Mouse (Mus musculus) 3134 (cell line): ENCODE measurements around the gene Ech1.

Experiments used
- DNase-seq: peaks from one replicate; pipeline ENCODE4 v3.0.0-alpha.2; 2011; ENCODE audit warnings: low spot score; ENCODE audit not compliant: insufficient read length; ENCODE audit errors: extremely low read depth

Ech1 gene

DNA sequence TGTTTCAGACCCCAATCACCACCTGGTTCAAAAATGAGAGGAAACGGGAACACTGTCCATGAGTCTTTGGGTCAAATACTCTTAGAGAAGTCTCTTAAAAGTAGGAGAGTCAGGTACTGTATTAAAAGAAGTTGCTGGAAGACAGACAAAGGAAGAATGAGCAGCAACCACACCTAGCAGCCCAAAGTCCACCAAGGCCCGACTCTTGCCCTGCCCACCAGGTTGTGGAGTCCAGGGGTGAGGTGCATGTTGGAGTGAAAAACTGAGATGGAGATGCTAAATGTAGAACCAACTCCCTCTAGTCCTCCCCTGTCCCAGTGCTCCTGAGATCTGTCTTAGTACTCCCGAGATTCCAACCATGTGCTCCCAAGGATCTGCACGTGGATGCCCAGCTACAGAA, 25.6 kb downstream of the Ech1 start:
- DNase-seq, result no peak

DNA sequence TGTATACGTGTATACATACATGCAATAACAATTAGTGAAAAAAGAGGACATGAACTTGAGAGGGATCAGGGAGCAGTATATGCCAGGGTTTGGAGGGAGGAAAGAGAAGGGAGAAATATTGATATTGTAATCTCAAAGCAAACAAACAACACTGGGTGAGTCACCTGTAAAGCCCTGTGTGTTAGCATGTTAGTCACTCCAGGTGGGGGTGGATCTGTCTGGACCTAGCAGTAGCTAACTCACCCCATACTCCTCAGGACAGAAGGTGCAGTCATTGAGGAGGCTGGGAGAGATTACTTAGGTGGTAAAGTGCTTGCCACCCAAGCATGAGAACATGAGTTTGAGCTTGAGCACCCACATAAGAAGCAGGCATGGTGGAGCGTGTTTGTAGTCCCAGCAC, 34.9 kb downstream of the Ech1 start:
- no peak for DNase-seq

DNA sequence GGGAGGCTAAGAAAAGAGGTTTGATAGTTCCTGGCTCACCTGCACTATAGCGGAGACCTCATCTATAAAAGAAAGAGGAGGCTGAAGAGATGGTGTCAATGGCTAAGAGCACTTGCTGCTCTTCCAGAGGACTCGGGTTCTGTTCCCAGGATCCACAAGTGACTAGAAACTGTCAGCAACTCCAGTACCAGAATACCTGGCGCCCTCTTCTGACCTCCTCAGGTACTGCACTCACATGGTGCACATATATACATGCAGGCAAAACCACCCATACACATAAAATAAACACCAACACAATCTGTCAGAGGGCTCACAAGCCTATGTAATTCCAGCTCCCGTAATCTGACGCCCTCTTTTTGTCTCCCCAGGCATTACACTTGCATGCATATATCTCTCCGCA, 35.9 kb downstream of the Ech1 start:
- DNase-seq, result no peak

DNA sequence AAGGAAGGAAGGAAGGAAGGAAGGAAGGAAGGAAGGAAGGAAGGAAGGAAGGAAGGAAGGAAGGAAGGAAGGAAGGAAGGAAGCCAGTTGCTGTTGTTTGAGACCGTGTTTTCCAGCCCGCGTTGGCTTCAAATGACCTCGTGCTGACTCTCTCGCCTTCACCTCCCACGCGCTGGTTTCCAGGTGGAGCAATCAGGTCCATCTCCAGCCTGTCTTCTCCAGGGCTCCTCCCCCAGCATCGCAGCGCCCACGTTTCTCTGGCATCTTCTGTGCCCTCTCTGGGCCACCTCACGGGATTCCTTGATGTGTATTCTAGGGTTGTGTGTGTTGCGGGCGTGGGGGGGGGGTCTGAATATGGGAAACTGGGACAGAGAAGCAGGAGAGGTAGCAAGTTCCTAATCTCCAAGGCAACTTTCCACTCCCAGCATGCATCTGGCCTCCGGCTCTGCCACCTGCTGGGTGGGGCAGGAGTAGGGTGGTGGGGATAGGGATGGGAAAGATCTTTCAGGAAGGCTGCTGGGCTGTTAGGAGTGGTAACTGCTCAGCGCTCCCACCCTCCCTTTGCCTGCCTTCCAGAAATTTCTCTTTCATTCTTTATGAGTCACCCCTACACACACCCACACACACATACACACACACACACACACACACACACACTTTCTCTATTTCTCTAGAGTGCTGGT, 37.9 kb downstream of the Ech1 start:
- no peak for DNase-seq

DNA sequence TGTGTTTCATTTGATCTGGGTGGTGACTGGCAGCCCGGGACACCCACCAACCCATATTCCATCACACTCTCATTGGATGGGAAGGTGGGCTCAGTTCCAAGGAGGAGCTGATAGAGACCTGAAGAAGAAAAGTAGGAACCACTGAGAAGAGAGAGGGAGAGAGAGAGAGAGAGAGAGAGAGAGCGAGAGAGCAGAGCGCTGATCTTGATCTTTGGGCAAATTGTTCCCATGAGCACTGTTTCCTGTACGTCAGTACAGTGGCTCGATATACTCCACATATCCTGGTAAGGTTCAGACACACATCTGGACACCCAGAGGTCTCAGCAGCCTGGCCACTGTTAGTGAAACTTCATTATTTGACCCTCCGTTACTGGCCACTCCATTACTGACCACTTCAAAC, 38.5 kb downstream of the Ech1 start, which contains the start of gene Lgals7:
Gene Lgals7 (plus strand): TSS at position 314 of the 400 bp plus-strand sequence.
- no peak for DNase-seq

DNA sequence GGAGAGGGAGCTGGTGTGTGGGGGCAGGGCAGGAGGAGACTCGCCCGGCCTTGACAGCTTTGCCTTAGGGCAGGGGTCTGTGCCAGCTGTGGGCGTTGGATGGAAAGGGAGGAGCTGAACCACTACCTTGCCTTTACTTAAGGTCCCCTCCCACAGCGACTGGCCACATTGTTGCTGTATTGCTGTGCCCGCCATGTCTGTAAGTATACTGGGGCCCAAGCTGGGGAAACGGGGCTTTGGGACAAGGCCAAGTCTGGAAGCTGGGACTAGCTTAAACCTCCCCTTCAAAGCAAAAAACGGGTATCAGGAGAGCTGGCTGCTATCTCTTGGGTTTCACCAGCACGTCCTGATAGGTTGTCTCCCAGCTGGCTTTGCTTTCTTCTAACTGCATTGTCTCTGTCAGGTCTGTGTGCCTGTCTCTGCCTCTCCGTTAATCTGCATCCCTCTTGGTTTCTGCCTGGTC, 39.3 kb downstream of the Ech1 start:
- DNase-seq, result no peak

DNA sequence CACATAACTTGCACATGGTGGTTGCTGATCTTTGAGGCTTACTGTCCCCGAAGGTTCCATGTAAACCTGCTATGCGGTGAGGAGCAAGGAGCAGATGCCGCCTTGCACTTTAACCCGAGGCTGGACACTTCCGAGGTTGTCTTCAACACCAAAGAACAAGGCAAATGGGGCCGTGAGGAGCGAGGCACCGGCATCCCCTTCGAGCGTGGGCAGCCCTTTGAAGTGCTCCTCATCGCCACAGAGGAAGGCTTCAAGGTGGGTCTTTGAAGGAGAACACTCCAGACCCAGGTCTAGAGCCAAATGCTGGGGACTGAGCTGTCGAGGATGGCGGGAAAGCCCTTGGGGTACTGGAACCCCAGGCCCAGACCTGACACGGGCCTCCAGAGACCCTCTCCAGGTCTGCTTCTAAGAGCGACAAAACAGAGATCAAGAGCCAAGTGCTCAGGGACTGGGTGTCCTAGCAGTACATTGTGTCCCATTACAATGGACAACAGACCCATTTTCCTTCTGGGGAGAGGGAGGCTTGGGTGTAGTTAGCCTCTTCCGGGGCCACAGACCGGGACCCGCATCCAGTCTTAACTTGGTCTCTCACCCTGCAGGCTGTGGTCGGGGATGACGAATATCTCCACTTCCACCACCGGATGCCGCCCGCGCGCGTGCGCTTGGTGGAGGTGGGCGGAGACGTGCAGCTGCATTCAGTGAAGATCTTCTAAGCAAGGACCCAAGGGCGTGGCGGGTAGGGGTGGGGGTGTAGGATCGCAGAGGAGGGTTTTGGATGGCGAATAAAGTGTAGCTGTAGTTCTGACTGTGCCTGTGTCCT, 40.7 kb downstream of the Ech1 start:
- DNase-seq, result peak; percentile 93

DNA sequence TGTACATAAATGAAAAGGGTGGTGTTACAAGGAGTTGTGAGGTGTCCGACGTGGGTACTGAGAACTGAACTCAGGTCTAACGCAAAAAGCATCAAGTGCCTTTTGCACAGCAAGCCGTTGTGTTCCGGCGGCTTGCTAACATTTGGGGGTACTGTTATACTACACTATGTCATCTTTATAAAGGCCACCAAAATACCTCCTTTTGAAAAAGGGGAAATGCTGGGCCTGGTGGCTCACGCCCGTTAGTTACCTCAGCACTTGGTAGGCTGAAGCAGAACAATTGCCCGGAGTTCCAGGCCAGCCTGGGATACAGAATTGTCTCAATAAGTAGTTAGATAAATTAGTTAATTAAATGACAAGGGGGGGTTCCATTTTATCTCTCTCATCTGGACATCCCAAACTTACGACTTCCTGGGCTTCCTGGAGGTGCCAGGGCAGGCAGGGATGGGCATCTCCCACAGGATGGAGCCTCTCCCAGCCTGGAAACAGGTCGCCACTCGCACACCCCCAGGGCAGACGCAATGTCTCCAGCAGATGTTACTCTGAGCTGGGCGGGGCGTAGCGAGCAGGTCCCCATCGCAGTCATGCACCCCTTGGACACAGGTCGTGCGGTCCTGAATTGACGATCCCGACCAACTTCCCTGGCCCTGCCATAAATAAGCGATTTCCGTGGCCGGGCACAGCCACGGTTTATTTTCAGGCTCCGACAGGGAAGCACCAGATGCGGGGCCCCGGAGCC, 41.9 kb downstream of the Ech1 start:
- DNase-seq, result no peak

DNA sequence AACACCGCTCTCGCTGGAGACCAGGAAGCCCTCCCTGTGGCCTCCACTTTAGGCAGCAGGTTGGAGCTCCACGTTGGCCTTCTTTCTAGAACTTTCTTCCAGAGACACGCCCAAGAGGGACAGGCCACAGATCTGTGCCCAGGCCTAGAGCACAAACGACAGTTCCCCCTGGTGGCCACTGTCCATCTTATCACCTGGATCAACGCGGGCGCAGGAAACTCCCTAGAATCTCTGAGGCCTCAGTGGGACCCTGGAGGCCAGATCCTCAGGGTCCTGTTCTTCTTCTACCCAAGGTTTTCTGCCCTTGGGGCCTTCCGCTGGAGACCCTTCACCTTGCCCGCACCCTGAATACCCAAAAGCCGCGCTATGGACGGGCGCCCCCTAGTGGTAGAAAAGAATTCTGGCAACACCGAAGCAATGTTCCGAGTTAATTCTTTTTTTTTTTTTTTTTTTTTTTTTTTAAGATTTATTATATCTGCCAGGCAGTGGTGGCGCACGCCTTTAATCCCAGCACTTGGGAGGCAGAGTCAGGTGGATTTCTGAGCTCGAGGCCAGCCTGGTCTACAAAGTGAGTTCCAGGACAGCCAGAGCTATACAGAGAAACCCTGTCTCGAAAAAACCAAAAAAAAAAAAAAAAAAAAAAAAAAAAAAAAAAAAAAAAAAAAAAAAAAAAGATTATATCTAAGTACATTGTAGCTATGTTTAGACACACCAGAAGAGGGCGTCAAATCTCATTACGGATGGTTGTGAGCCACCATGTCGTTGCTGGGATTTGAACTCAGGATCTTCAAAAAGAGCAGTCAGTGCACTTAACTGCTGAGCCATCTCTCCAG, 42.7 kb downstream of the Ech1 start:
- DNase-seq, result peak; percentile 75

DNA sequence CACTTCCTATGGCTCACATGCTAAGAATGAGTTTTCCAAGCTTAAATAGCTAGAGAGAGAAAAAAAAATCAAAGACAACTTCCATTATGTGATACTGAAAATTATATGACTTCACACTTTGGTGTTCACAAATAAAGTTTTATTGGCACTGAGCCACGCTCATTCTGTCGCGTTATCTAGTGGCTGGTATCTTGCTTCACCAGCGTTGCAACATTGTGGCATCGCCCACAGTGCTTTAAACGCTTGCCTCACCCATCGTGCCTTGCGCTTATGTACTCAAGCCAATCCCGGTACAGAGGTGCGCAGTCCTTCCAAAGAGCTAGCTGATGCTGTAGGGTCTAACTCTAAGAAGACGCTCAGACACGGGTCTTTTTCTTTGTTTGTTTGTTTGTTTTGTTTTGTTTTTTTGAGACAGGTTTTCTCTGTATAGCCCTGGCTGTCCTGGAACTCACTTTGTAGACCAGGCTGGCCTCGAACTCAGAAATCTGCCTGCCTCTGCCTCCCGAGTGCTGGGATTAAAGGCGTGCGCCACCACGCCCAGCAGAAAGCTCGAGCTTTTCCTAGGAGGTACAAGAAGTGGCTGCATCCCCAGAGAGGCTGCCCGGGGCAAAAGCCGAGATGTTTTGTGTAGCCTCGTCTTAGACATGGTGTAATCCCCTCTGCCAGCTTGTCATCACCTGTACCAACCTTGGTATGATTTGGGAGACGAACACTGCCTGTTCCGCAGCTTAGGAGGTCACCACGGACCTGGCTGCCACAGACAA, 46.1 kb downstream of the Ech1 start:
- no peak for DNase-seq

DNA sequence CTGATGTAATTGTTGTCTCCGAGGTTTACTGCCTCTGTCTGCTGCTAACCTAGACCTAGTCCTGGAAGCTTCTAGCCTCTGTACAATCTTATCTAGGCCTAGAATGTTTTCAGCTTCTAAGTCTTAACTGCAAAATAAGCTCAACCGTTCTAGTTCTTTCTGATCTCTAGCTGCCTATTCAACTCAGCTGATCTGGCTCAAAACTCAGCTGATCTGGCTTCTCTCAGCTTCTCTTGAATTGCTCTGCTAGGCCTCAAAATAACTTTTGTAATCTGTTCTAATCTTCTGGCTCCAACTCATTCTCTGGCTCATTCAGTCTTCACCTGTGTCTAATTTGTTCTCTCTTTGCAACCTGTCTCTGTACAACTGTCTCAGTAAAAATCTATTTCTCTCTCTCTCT, 49.5 kb downstream of the Ech1 start:
- DNase-seq, result no peak

DNA sequence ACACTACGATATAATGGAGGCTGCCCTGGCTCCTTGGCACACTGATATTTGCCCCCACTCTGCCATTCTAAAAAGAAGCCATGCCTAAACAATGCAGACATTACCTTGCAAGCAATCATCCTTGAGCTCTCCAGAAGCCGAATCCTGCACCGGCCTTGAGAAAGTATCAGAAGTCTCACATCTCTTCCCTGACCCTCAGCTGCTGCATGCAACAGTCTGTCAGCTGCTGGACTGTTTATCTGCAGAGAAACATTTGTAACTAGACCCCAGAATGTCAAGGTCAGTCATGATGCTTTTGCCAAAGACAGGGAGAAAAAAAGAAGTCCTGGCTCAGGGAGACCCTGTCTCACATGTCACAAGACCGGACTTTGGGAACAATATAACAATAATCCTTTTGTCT, 51.1 kb downstream of the Ech1 start:
- DNase-seq, result no peak

DNA sequence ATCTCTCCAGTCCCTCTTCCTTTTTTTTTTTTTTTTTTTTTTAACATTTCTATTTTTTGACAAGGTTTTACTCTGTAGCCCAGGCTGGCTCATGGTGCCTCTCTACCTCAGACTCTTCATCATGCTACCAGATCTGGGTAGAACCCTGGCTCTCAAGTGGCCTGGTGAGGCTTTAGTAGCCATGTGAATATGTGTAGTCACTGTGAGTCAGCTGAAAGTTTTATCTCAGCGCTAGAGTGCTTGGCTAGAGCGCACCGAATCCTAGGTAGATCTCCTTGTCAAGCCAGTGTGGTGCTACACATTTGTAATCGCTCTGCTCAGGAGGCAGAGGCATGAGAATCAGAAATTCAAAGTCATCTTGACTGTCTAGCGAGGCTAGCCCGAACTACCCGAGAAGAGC, 52.1 kb downstream of the Ech1 start:
- no peak for DNase-seq

DNA sequence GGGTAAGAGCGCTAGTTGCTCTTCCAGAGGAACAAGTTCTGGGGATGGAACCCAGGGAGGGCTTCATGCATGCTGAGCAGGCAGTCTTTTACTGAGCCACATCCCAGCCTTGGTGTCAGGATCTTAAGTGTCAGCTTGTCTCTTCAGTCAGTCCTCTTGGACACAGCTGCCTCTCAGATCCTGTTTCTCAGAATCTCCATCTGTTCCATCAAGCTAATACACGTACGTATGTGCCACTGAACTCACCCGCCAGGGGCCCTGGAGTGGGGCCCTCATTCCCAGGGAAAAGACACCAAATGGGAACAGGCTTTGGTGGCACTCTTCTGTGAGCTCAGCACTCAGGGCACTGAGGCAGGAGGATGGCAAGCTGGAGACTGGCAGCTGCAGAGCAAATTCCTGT, 52.8 kb downstream of the Ech1 start:
- DNase-seq, result no peak

DNA sequence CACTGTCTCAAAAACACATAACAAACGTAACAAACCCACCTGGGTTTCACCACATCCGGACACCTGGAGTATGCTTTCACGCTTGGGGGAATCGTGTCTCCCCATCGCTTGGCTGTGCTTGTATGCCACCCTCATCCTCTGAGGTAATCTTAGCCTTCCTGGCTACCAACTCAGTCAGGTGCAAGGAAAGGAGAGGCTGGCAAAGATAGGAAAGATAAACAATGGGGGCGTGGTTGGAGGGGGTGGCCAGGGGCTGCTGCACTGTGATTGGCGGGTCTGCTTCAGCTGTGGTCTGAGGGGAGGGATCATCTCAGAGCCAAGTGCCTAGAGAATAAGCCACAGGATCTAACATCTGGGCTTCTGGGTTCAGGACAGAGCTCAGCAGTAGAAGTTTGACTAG, 54.6 kb downstream of the Ech1 start:
- DNase-seq, result no peak

DNA sequence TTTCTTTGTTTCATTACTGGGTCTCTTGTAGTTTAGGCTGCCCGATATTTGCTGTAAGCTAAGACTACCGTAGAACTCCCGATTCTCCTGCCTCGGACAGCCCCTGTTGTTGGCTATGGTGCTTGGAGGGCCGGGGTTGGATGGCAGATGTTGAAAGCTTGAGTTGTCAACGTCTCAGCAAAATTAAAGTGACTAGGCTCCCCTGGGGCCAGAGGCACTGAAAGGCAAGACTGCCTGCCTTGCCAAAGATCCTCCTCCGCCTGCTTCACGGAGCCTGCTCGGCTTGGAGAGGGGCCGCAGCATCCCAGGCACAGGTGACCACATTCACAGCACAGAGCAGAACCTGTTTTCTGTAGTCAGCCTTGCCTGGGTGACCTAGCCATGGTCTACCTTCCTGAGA, 55.5 kb downstream of the Ech1 start:
- DNase-seq, result no peak

DNA sequence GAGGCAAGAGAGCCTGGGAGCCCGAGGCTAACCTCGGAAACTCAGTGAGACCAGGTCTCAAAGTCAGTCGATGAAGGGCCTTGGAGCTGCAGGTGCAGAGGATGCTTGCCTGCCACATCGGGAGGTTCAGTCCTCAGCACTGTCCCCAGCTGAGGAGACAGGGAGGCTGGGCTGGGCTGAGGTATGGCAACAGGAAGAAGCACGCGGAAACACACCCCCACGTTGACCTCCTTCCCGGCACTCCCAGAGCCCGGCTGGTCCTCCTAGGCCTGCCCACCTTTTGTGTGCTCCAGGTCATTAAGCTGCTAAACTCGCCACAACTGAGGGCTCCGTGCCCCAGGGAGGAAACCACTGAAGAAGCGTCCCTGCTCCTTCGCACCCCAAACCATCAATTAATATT, 56.2 kb downstream of the Ech1 start, which contains the start of gene Capn12:
Gene Capn12 (plus strand): TSS at position 224 of the 400 bp plus-strand sequence.
- no peak for DNase-seq
